Mouse (Mus musculus): ENCODE results near the gene Gm4565. TPM values are rescaled to one million over a fixed set of nuclear protein-coding genes. Genes with fewer than 3 reads are reported as not detected.
"Not testable (repeated sequence)": the region's sequence is repeated elsewhere in the genome, so short reads cannot be mapped to it uniquely, and the experiment has no call there.

Gene Gm4565
- polyA plus RNA-seq (2014; fragmentation: Nextera tagmentation; extraction: Ambion mirVana) = not detected in 2 replicates

DNA sequence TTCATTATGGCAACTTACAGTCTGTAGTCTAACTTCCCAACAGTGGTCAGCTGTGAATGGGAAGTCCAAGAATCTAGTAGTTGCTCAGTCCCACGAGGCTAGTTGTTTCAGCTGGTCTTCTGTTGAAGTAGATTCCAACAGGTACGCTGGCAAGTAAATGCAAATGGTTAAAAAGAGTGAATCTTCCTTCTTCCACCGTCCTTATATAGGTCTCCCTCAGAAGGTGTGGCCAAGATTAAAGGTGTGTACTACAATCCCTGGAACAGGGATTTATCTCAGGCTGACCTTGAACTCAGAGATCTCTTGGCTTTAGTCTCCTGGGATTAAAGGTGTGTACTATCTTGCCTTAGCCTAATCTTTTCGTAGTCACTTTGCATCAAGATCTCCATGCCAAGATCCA, at the start of gene Gm4565:
Gene Gm4565 (minus strand): TSS at position 101 of the 400 bp plus-strand sequence.
- H3K9me3 ChIP-seq (replicated peaks; ENCODE audit: control insufficient read depth, low read length); DNase-seq (ENCODE audit: low spot score); H3K27ac ChIP-seq (ENCODE audit: low read depth, low read length); H3K4me1 ChIP-seq (ENCODE audit: control insufficient read depth, insufficient read depth, low read length); H3K4me2 ChIP-seq (ENCODE audit: low read length); H3K9ac ChIP-seq (ENCODE audit: low read length); H3K36me3 ChIP-seq (ENCODE audit: control insufficient read depth, insufficient read depth, low read length); H3K4me3 ChIP-seq (ENCODE audit: low read depth, low read length); H3K27me3 ChIP-seq (replicated peaks; ENCODE audit: control insufficient read depth, insufficient read depth, low read length); ATAC-seq: not testable (repeated sequence)
- 77% methylated on average over 2 of the region's 4 CpGs for WGBS

DNA sequence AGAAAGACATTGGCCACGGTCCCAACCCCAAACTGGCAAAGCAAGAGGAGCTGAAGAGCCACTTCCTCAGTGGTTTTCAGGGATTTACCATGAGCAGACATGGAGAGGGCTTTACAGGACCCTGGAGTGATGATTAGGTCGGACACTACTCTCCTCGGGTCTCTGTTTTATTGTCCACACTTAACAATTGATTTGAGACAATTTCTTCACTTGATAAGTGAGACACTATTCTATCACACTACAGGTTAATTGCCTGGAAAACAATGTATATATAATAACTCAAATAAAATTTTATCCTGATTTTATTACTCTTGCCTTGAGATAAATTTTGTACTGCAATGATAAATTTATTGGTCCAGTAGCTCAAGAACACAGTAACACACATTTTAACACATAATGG, 22.7 kb downstream of the Gm4565 start, which contains the start of gene Gm4201:
Gene Gm4201 (minus strand): TSS at position 101 of the 400 bp plus-strand sequence.
- H3K9me3 ChIP-seq (replicated peaks; ENCODE audit: control insufficient read depth, low read length); H3K27ac ChIP-seq (ENCODE audit: low read depth, low read length); H3K9ac ChIP-seq (ENCODE audit: low read length); H3K4me2 ChIP-seq (ENCODE audit: low read length); DNase-seq (ENCODE audit: low spot score); H3K36me3 ChIP-seq (ENCODE audit: control insufficient read depth, insufficient read depth, low read length); H3K4me3 ChIP-seq (ENCODE audit: low read depth, low read length); ATAC-seq; H3K4me1 ChIP-seq (ENCODE audit: control insufficient read depth, insufficient read depth, low read length); H3K27me3 ChIP-seq (replicated peaks; ENCODE audit: control insufficient read depth, insufficient read depth, low read length): not testable (repeated sequence)
- WGBS = no CpG with 5 or more reads among the region's 3 CpGs

DNA sequence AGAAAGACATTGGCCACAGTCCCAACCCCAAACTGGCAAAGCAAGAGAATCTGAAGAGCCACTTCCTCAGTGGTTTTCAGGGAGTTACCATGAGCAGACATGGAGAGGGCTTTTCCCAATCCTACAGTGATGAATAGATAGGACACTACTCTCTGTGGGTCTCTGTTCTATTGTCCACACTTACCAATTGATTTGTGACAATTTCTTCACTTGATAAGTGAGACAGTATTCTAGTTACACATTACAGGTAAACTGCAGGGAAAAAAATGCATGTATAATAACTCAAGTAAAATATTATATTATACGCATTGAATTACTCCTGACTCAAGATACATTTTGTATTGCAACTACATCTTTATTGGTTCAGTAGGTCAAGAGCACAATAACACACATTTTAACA, 53.1 kb downstream of the Gm4565 start, which contains the start of gene Gm8677:
Gene Gm8677 (minus strand): TSS at position 101 of the 400 bp plus-strand sequence.
- not testable (repeated sequence) for H3K27me3 ChIP-seq (replicated peaks; ENCODE audit: control insufficient read depth, insufficient read depth, low read length); ATAC-seq; H3K4me3 ChIP-seq (ENCODE audit: low read depth, low read length); H3K27ac ChIP-seq (ENCODE audit: low read depth, low read length); H3K9ac ChIP-seq (ENCODE audit: low read length); H3K4me2 ChIP-seq (ENCODE audit: low read length); H3K36me3 ChIP-seq (ENCODE audit: control insufficient read depth, insufficient read depth, low read length); DNase-seq (ENCODE audit: low spot score); H3K4me1 ChIP-seq (ENCODE audit: control insufficient read depth, insufficient read depth, low read length); H3K9me3 ChIP-seq (replicated peaks; ENCODE audit: control insufficient read depth, low read length)
- no CpG with 5 or more reads among the region's 1 CpGs for WGBS

Other genes starting within 250 kb of the Gm4565 start
- not detected in 2 replicates for gene Gm8660, start 217.1 kb downstream of the Gm4565 start, polyA plus RNA-seq (2014; fragmentation: Nextera tagmentation; extraction: Ambion mirVana)
- gene Vmn1r148, start 174.5 kb downstream of the Gm4565 start, polyA plus RNA-seq (2014; fragmentation: Nextera tagmentation; extraction: Ambion mirVana) = not detected in 2 replicates
- gene Vmn1r149, start 149.9 kb downstream of the Gm4565 start, polyA plus RNA-seq (2014; fragmentation: Nextera tagmentation; extraction: Ambion mirVana) = not detected in 2 replicates
- gene Gm10665, start 124.1 kb downstream of the Gm4565 start, polyA plus RNA-seq (2014; fragmentation: Nextera tagmentation; extraction: Ambion mirVana) = not detected in 2 replicates
- not detected in 2 replicates for gene Vmn1r151, start 88.4 kb downstream of the Gm4565 start, polyA plus RNA-seq (2014; fragmentation: Nextera tagmentation; extraction: Ambion mirVana)
- gene Vmn1r152, start 65.2 kb downstream of the Gm4565 start, polyA plus RNA-seq (2014; fragmentation: Nextera tagmentation; extraction: Ambion mirVana) = not detected in 2 replicates
- not detected in 2 replicates for gene Gm8677, start 53.2 kb downstream of the Gm4565 start, polyA plus RNA-seq (2014; fragmentation: Nextera tagmentation; extraction: Ambion mirVana)
- gene Gm4201, start 22.8 kb downstream of the Gm4565 start, polyA plus RNA-seq (2014; fragmentation: Nextera tagmentation; extraction: Ambion mirVana) = not detected in 2 replicates
- not detected in 2 replicates for gene Vmn1r155, start 69.9 kb upstream of the Gm4565 start, polyA plus RNA-seq (2014; fragmentation: Nextera tagmentation; extraction: Ambion mirVana)
- gene Gm8693, start 104.2 kb upstream of the Gm4565 start, polyA plus RNA-seq (2014; fragmentation: Nextera tagmentation; extraction: Ambion mirVana) = not detected in 2 replicates
- not detected in 2 replicates for gene Gm4567, start 131.6 kb upstream of the Gm4565 start, polyA plus RNA-seq (2014; fragmentation: Nextera tagmentation; extraction: Ambion mirVana)
- gene Vmn1r157, start 173.6 kb upstream of the Gm4565 start, polyA plus RNA-seq (2014; fragmentation: Nextera tagmentation; extraction: Ambion mirVana) = not detected in 2 replicates
- not detected in 2 replicates for gene Vmn1r158, start 202.7 kb upstream of the Gm4565 start, polyA plus RNA-seq (2014; fragmentation: Nextera tagmentation; extraction: Ambion mirVana)

All from forebrain, embryonic 14.5 days (tissue).